Mouse (Mus musculus): ENCODE data around the gene Phactr1.

Gene Phactr1

DNA sequence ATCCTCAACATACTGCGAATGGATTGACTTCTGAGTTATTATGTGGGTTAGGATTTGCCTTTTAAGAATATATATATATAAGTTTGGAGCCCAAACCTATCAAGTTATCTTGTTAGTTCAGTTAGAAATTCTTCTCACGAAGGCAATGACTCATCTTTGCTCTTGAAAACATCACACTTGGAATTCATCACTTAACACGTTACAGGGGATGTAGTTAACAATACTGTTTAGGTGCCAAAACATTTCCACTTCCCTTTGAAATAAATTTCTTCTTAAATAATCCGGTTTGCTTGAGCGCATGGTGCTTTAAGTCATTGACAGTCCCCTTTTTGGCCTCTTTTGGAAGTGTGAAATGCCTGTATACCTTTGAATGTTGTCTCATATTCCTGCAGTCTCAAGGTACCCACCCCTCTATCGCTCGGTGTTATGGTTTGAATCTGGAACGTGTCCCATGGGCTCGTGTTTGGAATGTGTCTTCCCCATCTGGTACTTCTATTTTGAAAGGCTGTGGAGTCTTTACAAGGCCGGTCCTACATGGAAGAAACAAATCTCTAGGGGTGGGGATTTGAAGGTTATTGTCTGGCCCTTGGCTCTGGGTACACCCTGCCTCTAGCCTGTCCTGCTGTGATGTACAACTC is 80.6 kb downstream of the Phactr1 start:
- DNase-seq, result no peak

DNA sequence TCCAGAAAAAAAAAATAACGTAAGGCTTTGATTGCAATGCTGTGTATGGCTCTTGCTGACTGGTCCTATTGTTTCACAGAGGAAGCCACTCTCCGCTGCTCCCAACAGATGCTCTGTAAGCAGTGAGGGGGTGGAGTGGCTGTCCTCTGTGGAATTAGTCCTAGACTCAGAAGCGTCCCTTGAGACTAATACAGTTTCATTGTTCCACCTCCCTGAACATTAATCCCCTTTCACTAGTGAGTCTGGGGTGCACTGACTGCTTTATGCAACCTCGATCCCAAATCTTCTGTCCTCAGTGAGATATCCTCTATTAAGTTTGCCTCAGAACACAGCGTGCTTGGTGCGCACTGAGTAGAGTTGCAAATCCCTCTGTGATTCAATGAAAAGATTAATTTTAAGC is 91.9 kb downstream of the Phactr1 start:
- DNase-seq, result no peak

DNA sequence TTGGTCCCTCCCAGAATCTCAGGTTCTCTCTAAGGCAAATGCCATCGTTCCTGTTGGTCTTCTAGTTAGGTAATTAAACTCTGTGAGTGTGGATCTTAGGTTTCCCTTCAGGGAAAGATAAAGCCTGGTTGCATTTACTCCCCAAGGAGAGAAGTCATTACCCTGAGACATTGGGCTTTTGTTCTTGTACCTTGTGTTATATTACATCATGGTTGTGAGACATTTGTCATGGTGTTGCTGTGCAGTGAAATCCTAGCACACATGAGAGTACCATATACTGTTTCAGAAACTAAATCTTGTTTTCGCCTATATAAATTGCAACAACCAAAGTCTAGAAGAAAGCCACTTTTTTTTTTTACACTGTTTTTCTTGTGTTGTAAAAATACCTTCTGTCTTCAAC is 93.6 kb downstream of the Phactr1 start:
- no peak for DNase-seq

DNA sequence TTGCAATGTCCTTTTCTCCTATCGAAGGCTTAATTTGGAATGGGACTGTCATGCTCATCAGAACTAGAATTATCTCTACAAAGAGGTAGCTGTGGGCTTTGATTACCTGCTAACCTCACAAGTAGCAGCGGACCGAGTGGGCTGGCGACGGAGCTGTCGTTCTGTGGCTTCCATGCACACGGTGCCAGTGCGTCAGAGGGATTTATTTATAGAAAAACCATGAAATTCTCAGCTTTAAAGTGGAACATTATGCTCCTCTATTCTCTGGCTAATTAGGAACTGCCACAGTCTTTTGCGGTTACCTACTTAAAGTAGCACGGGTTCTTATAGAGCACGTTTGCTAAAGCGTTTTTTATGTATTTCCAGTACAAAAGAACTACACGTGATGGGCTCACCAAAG is 101.7 kb downstream of the Phactr1 start:
- peak; percentile 40 for DNase-seq

DNA sequence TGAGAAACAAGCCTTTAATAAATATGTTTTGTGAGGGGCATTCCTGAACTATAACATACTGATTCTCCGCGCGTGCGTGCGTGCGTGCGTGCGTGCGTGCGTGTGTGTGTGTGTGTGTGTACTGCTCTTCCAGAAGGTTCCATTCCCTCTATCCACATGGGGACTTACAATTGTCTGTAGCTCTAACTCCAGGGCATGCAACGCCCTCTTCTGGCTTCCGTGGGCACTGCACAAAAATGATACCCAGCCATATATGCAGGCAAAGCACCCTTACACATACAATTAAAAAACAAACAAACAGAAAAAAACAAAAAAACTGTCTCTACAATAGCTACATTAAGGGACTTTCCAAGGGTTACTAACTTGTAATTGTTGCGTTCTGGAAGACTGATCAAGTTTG is 108.8 kb downstream of the Phactr1 start:
- DNase-seq, result no peak

DNA sequence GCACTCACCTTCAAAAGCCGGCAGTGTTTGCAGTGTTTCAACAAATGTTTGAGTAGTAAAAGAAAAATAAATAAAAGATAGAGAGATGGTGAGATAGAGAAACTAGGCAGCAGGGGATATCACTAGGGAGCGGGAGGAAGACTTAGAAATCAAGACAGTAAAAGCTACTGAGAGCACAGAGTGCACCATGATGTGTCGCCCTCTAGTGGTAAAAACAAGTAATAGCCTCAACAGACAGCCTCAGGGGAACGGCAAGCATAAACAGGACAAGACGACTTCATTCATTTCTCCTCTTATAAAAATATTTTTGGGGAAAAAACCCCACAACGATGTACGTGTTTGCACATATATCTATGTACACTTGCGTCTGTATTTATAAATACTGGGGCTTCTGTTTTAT is 111.9 kb downstream of the Phactr1 start:
- DNase-seq, result no peak

DNA sequence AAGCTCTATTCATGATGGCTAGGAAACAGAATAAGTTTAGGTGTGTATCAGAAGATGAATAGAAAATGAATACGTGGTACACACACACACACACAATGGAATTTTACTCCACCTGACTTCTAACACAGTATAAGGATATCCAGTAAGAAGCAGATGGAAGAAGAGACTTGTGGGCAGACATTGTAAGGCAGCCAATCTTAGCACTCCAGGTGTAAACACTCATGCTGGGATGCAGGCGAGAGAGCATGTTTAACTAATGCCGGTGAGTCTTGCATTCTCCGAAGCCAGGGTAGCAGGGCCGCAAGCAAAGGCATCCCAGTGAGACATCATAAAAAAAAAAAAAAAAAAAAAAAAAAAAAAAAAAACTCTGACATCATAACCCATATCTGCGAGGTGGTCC is 120.1 kb downstream of the Phactr1 start:
- DNase-seq, result no peak

DNA sequence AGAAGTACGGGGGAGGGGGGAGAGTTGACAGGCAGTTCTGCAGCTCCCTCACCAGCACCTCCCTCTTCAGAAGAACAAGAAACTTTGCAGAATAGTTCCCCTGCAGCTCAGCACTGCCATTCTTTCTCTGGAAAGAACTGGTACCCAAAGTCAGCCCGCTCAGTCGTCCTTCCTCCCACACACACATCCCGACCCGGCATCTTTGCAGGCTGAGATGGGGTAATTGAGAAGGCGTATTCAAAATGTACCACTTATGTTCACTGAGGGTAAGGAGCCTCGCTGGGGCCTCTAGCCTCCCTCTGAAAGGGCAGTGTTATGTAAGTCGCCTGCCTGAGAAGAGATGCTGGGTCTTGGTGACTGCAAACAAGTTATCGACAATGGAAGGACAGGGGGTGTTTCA is 123.9 kb downstream of the Phactr1 start:
- no peak for DNase-seq

DNA sequence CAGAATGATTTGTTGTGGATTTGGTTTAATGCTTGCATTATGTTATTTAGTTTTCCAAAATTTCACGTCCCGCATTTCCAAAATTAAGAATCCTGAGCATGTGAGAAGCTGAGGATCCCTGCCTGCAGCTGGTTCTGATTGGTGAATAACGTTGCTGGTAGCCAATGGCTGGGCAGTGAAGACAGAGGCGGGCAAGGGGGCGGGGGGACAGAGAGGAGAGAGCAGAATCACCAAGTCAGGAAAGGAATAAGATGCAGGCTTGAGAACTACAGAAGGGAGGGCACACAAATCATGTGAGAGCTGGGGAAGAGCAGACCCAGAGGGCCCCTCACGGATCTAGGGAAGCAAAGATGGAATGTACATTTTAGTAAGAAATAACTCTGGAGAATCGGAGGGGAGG is 132.3 kb downstream of the Phactr1 start:
- DNase-seq, result no peak

DNA sequence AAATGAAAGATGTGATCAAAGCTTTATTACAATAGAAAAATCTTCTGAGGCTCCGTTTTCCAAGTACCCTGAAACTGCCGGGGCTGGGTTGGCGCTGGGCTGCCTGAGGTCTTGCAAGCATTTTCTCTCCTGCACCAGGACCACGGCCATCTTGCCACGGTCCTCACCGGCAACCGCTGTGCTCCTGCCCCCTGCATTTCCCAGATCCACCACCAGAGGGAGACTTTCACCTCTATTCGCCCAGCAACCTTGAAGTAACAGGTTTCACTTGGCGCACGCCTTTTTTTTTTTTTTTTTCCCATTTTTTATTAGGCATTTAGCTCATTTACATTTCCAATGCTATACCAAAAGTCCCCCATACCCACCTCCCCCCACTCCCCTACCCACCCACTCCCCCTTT is 138.0 kb downstream of the Phactr1 start:
- DNase-seq, result no peak

DNA sequence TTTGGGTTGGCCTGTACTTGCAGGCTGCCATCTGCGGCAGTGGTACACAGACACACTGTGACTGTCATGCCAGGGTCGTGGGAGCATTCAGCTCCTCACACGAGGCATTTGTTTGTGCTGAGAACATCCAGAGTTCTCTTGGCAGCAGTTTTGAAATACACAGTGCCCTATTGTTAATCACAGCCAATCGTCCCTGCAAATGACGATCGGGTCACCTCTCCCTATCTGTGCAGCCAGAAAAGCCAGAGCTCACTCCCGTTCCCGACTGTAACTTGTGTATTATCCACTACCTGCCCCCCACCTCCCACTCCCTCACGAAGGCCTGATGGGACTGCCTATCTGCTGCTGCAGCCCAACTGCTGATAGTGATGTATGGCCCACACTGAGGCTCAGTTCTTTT is 140.1 kb downstream of the Phactr1 start:
- peak; percentile 79 for DNase-seq

DNA sequence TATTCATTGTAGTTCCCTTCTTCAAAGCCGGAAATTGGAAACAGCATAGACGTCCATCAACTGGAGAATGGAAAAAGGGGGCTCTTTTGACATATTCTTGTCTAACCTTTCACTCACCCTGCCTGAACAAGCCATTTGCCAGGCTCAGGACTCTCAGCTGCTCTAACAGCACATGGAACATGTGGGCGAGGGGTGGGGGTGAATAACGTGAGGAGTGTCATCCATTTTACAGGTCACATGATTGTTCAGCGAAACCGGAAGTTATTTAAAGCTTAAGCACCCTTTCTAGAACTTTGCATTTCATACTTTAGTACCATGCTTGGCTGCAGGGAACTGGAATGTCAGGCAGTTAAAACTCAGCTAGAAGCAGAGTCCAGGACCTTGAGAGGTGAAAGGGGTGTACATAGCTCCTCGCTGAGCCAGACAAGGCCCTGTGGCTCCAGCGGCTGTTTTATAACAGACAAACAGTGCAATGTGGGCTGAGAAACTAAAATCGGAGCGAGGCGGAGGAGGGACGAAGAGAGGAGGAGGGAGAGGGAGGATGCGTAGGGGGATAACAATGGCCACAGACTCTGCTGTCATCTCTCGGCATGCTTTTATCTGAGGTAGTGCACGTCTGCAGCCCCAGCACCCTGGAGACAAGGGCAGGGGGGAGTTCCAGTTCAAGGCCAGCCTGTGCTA is 141.1 kb downstream of the Phactr1 start:
- no peak for DNase-seq

DNA sequence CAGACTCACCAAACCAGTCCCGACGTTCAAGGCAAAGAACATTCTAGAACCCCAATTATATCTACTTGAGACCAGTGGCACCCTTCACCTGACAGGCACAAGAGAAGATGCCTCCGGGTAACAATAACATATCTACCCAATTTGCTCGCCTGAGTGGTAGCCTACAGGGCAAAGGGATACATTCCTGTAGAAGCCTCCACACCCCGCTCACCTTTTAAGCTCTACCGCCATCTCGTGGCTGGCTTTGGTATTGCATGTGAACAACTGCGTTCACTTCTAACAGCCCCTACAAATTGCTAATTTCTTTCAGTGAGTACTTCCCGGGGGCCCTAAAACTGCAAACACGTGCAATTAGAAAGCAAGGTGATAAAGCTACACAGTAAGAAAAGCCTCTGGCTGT is 142.1 kb downstream of the Phactr1 start:
- DNase-seq, result peak; percentile 54

DNA sequence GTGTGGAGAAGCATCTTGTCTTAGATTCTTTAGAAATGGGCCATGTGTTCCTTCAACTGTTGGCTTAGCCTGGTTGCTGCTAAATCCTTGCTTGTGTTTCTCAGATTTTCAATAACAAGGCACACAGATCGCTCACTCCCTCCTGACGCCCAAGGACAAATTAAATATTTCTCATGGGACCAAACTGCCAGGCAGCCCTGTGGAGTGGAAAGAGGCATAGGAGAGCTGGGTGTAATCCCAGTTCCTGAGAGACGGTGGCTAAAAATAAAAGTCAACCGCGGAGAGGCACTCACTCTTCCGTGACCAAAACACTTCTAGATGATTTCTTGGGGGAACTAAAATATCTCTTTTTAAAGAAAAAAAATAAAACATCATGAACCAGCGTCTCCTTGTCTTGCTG is 143.5 kb downstream of the Phactr1 start:
- no peak for DNase-seq

DNA sequence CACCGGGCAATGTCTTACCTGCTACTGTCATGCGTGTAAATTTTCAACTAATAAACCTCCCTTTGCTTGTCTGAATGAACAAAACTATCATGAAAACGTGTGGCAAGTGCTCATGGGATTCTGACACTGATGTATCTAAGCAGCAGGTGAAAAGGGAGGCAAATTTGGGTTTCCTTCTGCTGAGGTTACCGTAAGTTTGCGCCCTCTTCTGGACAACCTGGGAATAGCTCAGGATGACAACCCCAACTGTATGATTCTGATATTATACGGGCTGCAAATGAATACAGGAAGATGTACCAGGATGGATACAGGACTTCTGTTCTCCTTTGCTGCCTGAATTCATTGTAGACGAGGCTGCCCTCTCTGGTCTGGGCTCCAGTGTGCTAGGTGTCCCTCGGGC is 146.2 kb downstream of the Phactr1 start:
- DNase-seq, result no peak

DNA sequence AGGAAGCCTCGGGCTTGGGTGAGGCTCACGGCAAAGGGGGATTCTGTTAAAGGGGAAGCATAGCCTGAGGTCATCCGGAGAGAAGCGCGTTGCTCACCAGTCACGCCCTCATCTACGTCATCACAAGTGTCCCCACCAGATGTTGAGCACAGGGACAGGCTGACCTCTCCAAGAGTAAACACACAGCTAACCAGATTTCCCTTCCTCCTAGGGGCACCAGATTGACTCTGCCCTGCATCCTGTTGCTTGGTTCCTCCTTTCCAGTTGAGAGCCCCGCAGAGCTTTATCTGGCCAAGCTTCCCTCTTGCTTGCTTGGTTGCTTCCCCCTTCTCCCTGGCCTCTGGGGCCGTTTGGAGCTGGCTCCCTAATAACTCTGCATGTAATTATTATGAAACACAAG is 148.6 kb downstream of the Phactr1 start:
- DNase-seq, result no peak

DNA sequence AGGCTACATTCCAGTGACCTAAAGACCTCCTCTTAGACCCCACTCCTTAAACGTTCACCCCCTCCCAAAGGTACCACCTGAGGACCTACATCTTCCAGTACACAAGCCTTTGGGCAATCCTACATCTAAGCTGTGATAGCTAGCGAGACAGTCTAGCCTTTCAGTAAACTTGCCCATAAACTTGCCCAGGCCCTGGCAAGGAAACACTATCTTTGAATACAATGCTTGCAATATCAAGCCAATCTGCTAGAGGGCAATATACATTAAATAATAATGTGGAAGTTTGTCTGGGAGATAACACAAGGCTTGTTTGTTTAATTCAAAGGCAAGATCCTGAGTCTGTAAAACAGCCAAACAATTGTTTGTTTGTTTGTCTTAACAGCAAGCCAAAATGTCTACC is 155.0 kb downstream of the Phactr1 start:
- no peak for DNase-seq

DNA sequence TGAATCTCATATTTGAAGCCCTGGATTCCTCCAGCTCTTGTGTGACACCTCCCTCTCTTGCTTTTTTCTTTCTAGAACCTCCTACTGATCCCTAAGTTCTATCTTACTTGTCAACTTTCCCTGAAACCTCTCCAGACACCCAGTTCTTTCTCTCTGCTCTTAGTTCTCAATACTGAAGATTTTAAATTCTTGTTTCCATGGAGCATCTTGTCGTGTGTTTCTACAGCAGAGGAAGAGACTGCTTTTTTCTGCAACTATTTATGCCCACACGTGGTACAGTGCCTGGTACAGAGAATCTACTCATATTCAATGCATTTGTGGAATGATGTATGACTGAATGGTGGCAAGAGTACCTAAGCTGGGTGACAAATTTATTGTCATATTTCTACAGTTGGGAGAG is 158.9 kb downstream of the Phactr1 start:
- no peak for DNase-seq

DNA sequence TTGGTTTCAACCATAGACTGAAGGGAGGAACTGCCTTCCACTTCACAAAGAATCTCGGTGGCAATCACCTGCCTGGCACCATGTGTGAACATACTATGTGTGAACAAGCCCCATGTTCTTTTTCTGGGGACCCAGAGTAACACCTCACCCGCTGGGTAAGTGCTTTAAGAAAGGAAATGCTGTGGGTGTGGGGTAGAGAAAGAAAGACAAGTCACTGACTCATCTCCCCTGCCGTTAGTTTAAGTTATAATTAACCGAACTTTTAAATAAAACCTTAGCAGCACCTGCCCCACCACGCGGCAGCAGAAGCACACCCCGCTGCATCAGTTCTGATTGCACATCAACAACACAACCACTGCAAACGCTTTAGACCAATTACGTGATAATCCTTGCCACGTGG is 171.7 kb downstream of the Phactr1 start:
- DNase-seq, result no peak

DNA sequence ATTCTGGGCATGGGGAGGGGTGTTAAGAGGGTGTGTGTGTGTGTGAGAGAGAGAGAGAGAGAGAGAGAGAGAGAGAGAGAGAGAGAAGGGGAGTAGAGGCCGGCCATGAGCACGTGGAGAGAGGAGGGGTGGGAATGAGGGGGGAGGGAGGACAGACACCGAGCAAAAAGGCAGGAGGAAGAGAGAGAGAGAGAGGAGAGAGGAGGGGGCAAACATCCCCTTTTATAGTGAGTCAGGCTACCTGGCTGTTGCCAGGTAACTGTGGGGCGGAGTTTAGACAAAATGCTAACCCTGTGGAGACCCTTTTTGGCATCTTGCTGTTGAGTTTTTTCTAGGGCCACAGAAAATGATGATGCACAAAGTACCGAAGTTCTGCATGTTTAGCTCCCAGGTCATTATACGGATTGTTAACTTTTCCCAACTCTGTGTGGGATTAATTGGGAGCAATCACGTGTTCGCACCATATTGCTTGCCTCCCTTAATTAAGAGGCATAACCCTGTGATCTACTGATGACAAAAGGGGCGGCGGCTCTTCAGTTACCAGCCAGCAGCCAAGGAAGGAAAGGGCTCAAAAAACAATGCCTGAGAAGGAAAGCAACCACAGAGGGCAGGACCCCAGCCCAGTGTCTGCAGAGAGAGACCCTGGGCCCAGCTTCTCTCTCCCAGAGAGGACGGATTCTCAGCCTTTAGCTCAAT is 173.6 kb downstream of the Phactr1 start:
- no peak for DNase-seq

DNA sequence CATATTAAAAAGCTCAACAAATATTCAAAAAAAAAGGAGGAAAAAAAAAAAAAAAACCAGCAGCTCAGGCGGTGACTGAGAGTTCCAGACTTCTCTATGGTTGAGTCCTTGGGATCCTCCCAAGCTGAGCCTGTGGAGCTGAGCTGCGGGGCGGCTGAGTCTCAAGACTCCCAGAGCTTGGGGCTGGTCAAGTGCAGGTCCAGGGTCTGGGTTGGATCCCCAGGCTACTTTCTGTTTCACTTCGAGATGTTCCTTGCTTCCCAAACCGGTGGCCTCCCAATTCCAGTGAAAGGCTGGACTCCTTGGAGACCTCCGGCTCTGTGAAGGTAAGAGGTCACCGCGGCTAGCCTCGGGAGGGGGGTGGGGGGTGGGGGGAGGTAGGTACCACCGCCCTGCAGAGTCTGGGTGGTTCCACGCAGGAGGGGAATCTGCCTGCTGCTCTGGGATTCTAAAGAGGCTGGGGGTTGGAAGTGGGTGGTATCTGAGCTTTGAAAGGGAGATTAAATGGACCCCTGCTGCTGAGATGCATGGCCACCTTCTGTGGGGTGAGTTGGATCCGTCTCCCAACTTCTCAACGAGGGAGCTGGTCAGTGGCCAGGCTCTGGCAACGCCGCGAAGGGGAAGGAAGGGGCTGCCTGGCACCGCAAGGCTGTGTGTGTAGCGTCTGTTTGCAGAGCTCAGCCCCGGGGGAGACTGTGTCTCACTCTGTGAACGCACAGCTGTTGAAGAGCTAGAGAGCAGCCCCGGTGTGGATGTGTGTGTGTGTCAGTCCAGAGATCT is 185.9 kb downstream of the Phactr1 start:
- peak; percentile 70 for DNase-seq

DNA sequence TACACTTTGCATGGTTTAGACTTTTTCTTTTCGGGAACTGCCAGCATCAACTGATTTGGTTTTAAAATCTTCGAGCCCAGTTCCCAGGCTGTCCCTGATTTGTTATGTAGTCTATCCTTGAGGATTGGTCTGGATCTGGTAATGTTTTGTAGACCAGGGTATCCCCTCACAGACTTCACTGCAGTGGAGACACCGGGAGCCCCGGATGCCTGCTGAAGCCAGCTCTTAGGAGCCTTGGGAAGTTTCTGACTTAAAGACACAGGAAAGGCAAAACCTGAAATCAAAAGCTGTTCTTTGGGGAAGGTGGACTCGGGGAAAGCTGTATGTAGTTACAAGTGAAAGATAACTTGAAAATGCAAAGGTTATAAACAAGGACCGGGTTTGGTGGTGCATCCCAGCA is 186.6 kb downstream of the Phactr1 start:
- DNase-seq, result no peak

DNA sequence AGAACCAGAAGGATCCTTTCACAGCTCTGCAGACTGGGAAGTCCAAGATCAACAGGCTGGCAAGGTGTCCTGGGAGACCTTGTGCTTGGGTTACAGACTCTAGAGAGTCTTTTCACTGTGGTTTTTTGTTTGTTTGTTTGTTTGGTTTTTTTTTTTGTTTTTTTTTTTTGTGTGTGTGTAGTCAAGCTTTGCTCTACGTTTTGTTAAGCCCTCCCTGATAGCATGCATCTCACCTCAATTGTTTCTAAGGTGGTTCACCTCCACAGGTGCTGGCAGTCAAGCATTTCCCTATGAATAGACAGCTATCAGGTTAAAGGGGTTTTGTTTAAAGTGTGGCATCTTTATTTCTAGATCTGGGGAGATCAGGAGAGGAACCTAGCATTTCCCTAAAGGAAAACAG is 191.7 kb downstream of the Phactr1 start:
- DNase-seq, result no peak

DNA sequence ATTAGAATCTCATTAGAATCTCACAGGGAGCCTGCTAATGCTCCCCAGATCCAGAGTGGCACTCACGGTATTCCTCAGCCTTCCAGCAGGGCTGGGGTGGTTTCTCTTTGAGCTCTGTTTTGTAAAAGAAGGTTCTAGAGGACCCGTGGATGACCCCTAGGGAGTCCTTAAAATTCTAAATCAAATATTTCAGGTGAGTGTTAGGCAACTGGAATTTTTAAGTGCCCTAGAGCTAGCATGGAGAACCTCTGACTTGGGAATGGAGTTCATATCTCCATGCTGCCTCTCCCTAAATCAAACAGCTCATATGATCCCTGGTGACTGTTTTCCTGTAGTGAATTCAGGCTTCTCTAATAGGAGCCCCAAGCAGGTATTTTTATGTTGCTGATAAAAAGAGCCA is 197.9 kb downstream of the Phactr1 start:
- no peak for DNase-seq
